Mouse (Mus musculus): Measurements from ENCODE around the gene Gm5737. TPM values are rescaled to one million over a fixed set of nuclear protein-coding genes. Genes with fewer than 3 reads are reported as not detected.

The Gm5737 gene
- polyA plus RNA-seq, 1 experiment from 2014 or later: not detected

DNA sequence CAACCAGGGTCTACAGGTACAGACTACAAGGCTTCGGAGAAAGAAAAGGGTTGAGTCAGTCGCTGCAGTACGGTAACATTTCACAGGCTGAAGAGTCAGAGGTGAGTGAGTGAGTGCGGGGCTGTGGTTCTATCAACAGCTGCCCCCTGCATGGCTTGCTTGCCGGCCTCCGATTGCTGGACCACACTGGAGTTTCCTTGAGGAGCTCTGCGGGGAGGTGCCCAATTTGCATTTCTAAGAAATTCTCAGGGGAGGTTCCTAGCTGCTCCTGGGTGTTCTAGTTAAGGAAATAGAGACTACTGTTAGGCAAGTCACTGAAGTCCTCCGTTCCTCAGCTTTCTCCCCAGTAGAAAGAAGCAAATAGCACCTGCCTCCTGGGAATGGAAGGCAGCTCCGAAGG is 32.5 kb downstream of the Gm5737 start:
- H3K9me3 ChIP-seq: no peaks in the 10 kb centered on the region
- H3K27me3 ChIP-seq: peaks cover 37% of the 10 kb centered on the region
- H3K9ac ChIP-seq: peak overlapping the region; percentile 85; the same call in 1 of the 2 replicates
- peaks cover 19% of the 10 kb centered on the region for H3K4me1 ChIP-seq
- peak overlapping the region; percentile 67 for H3K4me3 ChIP-seq (replicated peaks)
- WGBS: 5% methylated on average over 9 of the region's 9 CpGs
- no peak overlapping the region for H3K27ac ChIP-seq
- H3K36me3 ChIP-seq (replicated peaks): 0 out of 2 replicates have a peak, but pooled peaks cover 2% of the 10 kb centered on the region
- ATAC-seq (ENCODE audit: low FRiP score): no peak
- H3K4me2 ChIP-seq: peak overlapping the region; percentile 82

DNA sequence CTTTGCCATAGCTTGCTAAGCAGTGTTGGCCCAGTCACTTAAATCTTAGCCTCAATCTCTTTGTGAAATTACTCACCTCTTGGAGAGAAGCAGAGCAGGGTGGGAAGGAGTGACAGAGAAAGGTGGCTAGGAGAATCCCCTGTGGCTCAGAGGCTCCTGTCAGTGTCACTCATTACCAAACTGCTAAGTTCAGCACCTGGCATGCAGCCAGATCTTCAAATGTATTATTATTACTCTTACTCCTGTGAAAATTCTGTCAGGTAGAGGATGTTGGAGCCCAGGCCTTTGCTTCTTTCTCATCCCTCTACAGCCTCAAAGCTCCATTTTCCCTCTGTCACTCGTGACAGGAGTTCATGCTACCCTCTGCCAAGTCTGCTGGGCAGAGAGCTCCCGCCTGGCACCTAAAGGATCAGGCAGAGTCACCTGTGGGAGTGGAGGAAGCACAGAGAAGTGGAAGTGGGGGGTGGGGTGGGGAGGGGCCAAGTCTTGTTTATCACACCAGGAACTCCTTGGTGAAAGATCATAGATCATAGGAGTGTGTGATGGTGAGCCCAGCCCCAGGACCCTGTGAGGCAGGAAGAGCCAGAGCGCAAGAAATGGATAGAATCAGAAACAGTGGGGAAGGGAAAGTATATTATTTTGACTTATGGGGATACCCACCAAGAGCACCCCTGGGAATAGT is 36.8 kb downstream of the Gm5737 start:
- Histone ChIP-seq H3K4me1 (peaks cover 13% of the 10 kb centered on the region), H3K27ac (no peak overlapping the region), H3K9me3 (no peaks in the 10 kb centered on the region), H3K4me2 (no peak overlapping the region), H3K4me3 (replicated peaks) (no peak overlapping the region), H3K27me3 (peaks cover 26% of the 10 kb centered on the region), H3K9ac (no peak overlapping the region), H3K36me3 (replicated peaks) (0 out of 2 replicates have a peak, but pooled peaks cover 2% of the 10 kb centered on the region)
- 85% methylated on average over 3 of the region's 3 CpGs for WGBS
- ATAC-seq (ENCODE audit: low FRiP score): no peak

DNA sequence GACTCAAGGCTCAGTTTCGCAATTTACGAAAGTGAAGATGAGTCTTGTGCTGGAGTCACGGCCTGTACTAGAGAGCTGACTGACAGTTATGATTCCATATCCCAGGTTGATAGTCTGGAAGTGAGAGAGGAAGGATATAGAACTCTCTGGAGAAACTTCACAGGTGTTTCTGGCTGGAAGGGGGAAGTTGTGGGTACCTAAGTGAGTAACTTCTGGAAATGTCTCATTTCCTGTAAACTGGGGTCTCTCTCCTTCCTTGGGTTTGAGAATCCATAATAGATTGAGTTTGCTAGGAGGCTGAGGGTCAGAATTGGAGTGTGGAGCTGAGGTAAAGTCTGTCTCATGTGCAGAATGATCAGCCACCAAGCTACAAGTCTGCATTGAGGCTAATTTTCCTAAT is 38.0 kb downstream of the Gm5737 start:
- Histone ChIP-seq H3K4me1 (peaks cover 2% of the 10 kb centered on the region; the same call in 1 of the 2 replicates), H3K4me2 (no peak overlapping the region), H3K27me3 (peaks cover 19% of the 10 kb centered on the region; the same call in 1 of the 2 replicates), H3K4me3 (replicated peaks) (no peak overlapping the region), H3K9ac (no peak overlapping the region), H3K27ac (no peak overlapping the region), H3K36me3 (replicated peaks) (0 out of 2 replicates have a peak, but pooled peaks cover 2% of the 10 kb centered on the region), H3K9me3 (no peaks in the 10 kb centered on the region)
- no peak for ATAC-seq (ENCODE audit: low FRiP score)
- 92% methylated on average over 3 of the region's 3 CpGs for WGBS

DNA sequence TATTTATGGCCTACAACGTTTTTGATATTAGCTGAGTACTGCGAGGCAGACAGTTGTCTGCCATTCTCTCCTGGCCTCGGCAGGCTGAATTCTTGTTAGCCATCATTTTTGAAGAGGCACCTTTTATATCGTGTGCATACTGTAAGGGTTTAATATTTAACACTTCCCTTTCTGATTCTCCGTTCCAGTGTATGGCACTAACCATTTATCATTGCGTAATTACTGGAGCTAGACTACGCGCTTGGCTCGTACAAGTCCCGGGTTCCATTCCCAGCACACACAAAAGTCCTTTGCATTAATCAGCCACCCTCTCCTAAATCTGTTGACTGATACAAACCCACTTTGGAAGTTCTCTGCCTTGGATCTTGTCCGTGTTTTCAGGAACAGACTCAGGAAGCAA is 47.7 kb downstream of the Gm5737 start:
- H3K27me3 ChIP-seq: no peaks in the 10 kb centered on the region
- H3K27ac ChIP-seq: no peak overlapping the region
- no peaks in the 10 kb centered on the region; the same call in 1 of the 2 replicates for H3K36me3 ChIP-seq (replicated peaks)
- no peak overlapping the region for H3K9ac ChIP-seq
- H3K4me2 ChIP-seq: no peak overlapping the region
- 92% methylated on average over 11 of the region's 11 CpGs for WGBS
- no peak for ATAC-seq (ENCODE audit: low FRiP score)
- H3K4me1 ChIP-seq: peaks cover 29% of the 10 kb centered on the region
- no peak overlapping the region for H3K4me3 ChIP-seq (replicated peaks)
- H3K9me3 ChIP-seq: no peaks in the 10 kb centered on the region

DNA sequence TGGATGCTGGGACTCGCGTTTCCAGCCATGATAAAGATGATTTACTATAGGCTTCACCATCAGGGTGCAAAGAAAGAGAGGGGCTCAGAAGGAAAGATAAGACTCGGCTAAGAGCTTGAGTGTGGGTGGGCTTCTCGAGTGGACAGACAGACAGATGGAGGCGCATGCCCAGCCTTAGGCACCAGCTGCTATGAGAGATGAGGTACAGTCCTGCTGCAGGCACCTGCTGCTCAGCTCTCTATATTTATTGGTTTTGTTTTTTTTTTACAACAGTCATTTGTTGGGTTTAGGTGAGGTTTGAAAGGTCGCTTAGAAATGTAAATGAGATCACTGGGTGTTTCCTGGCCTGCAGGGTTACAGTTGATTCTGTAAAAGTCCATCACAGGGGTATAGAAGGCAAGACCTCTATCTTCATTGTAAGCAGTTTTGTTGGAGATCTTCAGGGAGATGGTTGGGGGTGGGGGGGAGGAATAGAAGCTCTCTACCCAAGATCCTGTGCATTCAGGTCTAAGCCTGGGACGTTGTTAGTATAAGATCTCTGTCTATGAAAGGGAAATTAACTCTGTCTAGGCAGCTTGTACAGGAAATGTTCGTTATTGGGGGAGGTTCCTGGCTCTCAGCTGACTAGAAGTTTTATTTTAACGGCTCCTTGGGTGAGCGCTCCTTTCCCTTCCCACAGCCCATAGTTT is 48.8 kb downstream of the Gm5737 start:
- 56% methylated on average over 10 of the region's 10 CpGs for WGBS
- H3K4me1 ChIP-seq: peaks cover 39% of the 10 kb centered on the region
- no peak overlapping the region for H3K4me2 ChIP-seq

DNA sequence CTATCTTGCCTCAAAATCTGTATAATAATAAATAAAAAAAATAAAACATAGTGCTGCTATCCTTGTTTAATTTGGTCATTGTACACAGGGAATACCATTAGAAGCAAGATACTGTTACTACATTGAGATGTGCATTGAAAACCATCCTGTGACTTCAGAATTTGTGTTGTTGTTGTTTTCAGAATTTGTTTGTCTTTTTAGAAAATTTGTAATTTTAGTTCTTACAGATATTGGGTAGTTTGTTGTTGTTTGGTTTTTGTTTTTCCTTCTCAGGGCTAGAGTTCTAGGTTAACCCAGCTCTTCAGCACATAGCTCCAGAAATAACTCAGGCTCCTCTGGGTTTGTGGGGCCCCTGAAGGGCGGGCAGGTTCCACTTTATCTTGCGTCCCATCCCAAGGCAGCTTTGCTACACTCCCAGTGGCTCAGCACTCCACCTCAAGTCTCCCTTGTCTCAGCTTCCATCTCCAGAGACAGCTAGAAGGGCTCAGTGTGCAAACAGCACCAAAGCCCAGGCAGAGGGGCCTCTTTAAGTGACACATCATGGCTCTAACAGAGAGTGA is 49.4 kb downstream of the Gm5737 start:
- Histone ChIP-seq H3K4me2 (no peak overlapping the region), H3K36me3 (replicated peaks) (no peaks in the 10 kb centered on the region; the same call in 1 of the 2 replicates), H3K27ac (no peak overlapping the region), H3K9me3 (no peaks in the 10 kb centered on the region), H3K4me1 (peaks cover 45% of the 10 kb centered on the region), H3K27me3 (no peaks in the 10 kb centered on the region), H3K9ac (no peak overlapping the region), H3K4me3 (replicated peaks) (no peak overlapping the region)
- WGBS: 46% methylated on average over 2 of the region's 2 CpGs
- no peak for ATAC-seq (ENCODE audit: low FRiP score)

More for the DNA sequence above, 48.8 kb downstream of the Gm5737 start:
- no peaks in the 10 kb centered on the region for H3K9me3 ChIP-seq
- ATAC-seq (ENCODE audit: low FRiP score): no peak
- no peaks in the 10 kb centered on the region; the same call in 1 of the 2 replicates for H3K36me3 ChIP-seq (replicated peaks)
- no peak overlapping the region for H3K27ac ChIP-seq
- no peak overlapping the region for H3K9ac ChIP-seq
- H3K4me3 ChIP-seq (replicated peaks): no peak overlapping the region
- no peaks in the 10 kb centered on the region for H3K27me3 ChIP-seq

DNA sequence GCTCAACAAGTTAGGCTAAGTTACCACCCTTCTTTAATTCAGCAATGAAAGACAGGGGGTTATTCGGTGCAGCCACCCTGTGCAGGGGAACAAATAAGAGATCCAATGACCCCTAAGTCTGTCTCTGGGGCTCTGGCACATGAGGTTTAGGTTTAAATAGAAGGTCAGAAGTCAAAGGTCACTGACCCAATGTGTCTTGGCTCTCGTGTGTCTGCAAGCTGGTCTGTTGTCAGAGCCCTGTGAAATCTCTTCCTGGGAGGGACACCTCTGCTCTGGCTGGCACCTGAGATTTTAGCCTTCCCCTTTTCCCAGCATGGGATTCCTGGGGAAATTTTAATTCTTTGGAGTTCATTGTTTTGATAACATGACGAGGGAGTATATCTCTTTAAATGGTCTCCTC is 50.0 kb downstream of the Gm5737 start:
- ATAC-seq (ENCODE audit: low FRiP score): no peak
- Histone ChIP-seq H3K9ac (no peak overlapping the region), H3K27me3 (no peaks in the 10 kb centered on the region), H3K4me2 (no peak overlapping the region), H3K9me3 (no peaks in the 10 kb centered on the region), H3K4me1 (peaks cover 45% of the 10 kb centered on the region), H3K4me3 (replicated peaks) (no peak overlapping the region), H3K27ac (no peak overlapping the region), H3K36me3 (replicated peaks) (no peaks in the 10 kb centered on the region; the same call in 1 of the 2 replicates)
- 20% methylated on average over 3 of the region's 3 CpGs for WGBS

DNA sequence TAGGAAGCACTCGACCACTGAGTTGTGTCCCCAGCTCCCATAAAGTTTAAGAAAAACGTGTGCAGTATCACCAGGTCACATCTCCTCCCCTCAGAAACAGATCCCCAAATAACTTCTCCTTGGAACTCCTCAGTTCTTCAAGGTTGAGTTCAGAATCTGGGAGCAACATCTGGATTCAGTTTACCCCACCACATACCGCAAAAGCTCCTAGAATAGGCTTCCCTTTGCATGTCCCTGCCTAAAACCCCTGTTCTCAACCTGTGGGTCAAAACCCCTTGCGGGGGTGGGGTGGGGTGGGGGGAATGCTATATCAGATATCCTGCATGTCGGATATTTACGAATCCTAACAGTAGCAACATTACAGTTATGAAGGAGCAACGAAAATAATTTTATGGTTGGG is 50.5 kb downstream of the Gm5737 start:
- no peak for ATAC-seq (ENCODE audit: low FRiP score)
- H3K4me3 ChIP-seq (replicated peaks): no peak overlapping the region
- H3K36me3 ChIP-seq (replicated peaks): no peaks in the 10 kb centered on the region; the same call in 1 of the 2 replicates
- H3K9ac ChIP-seq: no peak overlapping the region
- H3K4me1 ChIP-seq: peaks cover 48% of the 10 kb centered on the region
- no peak overlapping the region for H3K4me2 ChIP-seq
- H3K27ac ChIP-seq: no peak overlapping the region
- no peaks in the 10 kb centered on the region for H3K27me3 ChIP-seq
- WGBS: 68% methylated on average over 7 of the region's 7 CpGs
- no peaks in the 10 kb centered on the region for H3K9me3 ChIP-seq

DNA sequence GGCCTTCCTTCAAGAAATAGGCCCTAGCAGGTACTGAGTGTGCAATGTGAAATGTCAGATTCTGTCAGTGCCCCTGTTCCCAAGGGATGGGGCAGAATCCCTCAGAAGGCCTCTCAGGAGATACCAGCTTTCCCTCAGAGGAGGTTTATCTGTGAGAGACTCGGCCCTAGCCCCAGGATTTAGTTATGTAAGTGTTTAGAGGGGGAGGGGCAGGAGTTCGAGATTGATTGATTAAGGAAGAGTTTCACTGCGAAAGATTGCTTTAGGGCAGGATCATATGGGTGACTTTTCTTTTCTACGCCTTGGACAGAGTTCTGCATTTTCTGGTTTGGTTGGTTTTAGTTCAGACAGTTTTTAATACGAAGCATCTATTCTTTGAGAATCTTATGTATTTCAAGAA is 51.3 kb downstream of the Gm5737 start:
- Histone ChIP-seq H3K9me3 (no peaks in the 10 kb centered on the region), H3K27me3 (peaks cover 3% of the 10 kb centered on the region; the same call in 1 of the 2 replicates), H3K36me3 (replicated peaks) (no peaks in the 10 kb centered on the region; the same call in 1 of the 2 replicates), H3K27ac (no peak overlapping the region), H3K4me1 (peaks cover 49% of the 10 kb centered on the region), H3K4me2 (no peak overlapping the region), H3K4me3 (replicated peaks) (no peak overlapping the region), H3K9ac (no peak overlapping the region)
- no peak for ATAC-seq (ENCODE audit: low FRiP score)
- 61% methylated on average over 5 of the region's 5 CpGs for WGBS

DNA sequence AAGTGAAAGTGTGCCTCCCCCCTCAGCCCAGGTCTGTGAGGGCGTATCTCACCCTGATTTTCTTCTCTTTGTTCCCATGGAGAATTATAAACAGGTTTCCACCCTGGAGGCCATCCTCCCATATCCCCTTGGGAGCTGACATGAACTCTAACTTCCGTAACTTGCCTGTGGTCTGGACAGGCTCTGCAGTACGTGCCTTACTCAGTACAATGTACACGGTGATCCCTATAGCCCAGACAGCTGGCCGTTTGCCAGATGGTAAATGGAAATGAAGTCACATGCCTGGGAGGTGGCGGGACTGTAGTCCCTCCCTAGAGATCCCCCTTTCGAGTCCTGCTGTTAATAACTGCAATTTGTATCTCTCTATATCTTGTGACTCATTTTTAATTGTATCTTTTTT is 52.9 kb downstream of the Gm5737 start:
- peak; percentile 91 for ATAC-seq (ENCODE audit: low FRiP score)
- no peaks in the 10 kb centered on the region for H3K9me3 ChIP-seq
- H3K4me1 ChIP-seq: peaks cover 51% of the 10 kb centered on the region
- peaks cover 3% of the 10 kb centered on the region; the same call in 1 of the 2 replicates for H3K27me3 ChIP-seq
- no peak overlapping the region for H3K9ac ChIP-seq
- H3K36me3 ChIP-seq (replicated peaks): no peaks in the 10 kb centered on the region
- 0 out of 2 replicates have a peak overlapping the region, but pooled peaks have one; percentile 42 for H3K27ac ChIP-seq
- no peak overlapping the region for H3K4me2 ChIP-seq
- no peak overlapping the region for H3K4me3 ChIP-seq (replicated peaks)
- 16% methylated on average over 7 of the region's 7 CpGs for WGBS

DNA sequence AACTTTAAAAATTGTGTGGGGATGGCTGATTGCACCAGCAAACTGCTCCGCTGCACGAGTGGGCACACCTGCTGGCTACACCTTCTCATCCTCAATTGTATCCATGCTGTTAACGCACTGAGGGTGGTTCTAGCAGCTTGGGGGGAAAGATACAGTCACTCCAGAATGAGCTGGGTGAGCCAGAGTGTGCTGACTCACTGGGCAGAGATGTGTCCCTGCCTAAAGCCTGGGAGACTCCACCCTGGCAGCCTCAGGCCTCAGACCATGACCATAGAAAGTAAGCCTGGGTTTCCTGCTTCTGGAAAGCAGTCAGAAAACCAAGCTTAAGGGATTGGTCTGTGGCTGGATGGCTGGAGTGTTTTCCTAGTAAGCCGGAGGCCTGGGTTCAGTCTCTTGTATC is 53.7 kb downstream of the Gm5737 start:
- Histone ChIP-seq H3K9ac (no peak overlapping the region), H3K4me1 (peaks cover 49% of the 10 kb centered on the region), H3K4me2 (no peak overlapping the region), H3K27ac (peak overlapping the region; percentile 83), H3K36me3 (replicated peaks) (no peaks in the 10 kb centered on the region), H3K9me3 (no peaks in the 10 kb centered on the region), H3K27me3 (peaks cover 3% of the 10 kb centered on the region; the same call in 1 of the 2 replicates), H3K4me3 (replicated peaks) (no peak overlapping the region)
- no peak for ATAC-seq (ENCODE audit: low FRiP score)
- WGBS: 54% methylated on average over 4 of the region's 4 CpGs

DNA sequence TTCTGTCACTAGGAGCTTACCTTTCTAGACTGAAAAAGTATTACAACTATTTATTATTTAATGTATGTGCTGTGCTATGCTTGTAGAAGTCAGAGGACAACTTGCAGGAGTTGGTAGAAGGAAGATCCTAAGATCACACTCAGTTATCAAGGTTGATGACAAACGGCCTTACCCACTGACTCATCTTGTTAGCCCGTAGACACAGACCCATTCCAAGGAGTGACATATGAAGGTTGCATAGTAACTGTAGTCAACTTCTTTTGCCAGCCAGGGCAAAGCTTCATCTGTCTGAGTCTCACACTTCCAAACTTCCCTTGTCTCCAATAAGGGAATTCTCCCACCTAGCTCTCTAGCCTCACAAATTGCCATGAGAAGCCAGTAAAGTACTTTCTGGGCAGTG is 54.5 kb downstream of the Gm5737 start:
- no peak for ATAC-seq (ENCODE audit: low FRiP score)

More for the DNA sequence above, 54.5 kb downstream of the Gm5737 start:
- no peak overlapping the region for H3K4me3 ChIP-seq (replicated peaks)
- H3K4me2 ChIP-seq: no peak overlapping the region
- H3K27ac ChIP-seq: no peak overlapping the region
- no peak overlapping the region for H3K9ac ChIP-seq
- H3K4me1 ChIP-seq: peaks cover 45% of the 10 kb centered on the region
- no peaks in the 10 kb centered on the region for H3K9me3 ChIP-seq
- H3K27me3 ChIP-seq: peaks cover 3% of the 10 kb centered on the region; the same call in 1 of the 2 replicates
- H3K36me3 ChIP-seq (replicated peaks): no peaks in the 10 kb centered on the region
- WGBS: 83% methylated on average over 2 of the region's 2 CpGs
